Mouse (Mus musculus): ENCODE results near the gene Traf6. TPM values are rescaled to one million over a fixed set of nuclear protein-coding genes. Genes with fewer than 3 reads are reported as not detected.
"Not testable (repeated sequence)": the region's sequence is repeated elsewhere in the genome, so short reads cannot be mapped to it uniquely, and the experiment has no call there.

Gene Traf6
- polyA plus RNA-seq, 1 experiment from 2014 or later, result 9.0 TPM

DNA sequence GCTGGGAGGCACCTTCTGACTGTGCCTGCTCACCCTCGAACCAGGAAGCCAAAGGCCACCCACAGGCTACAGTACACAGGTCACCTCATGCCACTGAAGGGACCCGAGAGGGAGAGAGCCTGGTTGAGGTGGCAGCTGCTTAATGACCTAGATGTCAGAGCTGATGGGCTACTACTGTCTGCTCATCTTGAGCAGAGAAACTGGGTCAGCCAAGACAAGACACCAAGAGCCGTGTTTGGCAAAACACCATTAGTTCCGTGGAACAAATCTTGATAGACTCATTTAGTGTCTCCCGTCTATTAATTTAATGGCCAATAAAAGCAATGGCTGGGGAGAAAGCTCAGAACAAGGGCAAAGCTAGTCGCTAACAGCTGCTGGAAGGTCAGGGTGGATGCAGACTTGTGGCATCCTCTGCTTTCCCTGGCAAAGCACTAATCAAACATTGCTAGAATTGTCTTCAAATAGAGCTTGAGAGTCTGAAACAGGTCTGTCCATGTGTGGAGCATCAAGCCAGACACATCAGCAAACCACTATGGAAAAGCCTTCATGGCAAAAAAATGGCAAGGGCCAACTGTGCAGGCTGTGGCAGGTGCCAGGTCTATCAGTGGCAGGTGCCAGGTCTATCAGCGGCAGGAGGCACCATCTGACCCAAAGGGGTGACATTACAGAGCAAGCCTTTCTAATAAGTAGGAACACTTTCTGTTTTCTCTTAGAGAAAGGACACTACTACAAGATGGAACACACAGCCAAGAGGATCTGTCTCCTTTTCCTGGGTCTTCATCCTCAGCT is 64.0 kb downstream of the Traf6 start:
- H3K4me3 ChIP-seq, result no peak overlapping the region
- DNase-seq (ENCODE audit: low spot score), result no peak
- H3K4me1 ChIP-seq, result peaks cover 17% of the 10 kb centered on the region
- H3K27ac ChIP-seq, result no peak overlapping the region
- H3K36me3 ChIP-seq, result 0 out of 2 replicates have a peak, but pooled peaks cover 13% of the 10 kb centered on the region
- no peaks in the 10 kb centered on the region for H3K9me3 ChIP-seq
- WGBS, result 86% methylated on average over 7 of the region's 7 CpGs
- no peaks in the 10 kb centered on the region for H3K27me3 ChIP-seq (ENCODE audit: insufficient read depth, poor library complexity, severe bottlenecking)

DNA sequence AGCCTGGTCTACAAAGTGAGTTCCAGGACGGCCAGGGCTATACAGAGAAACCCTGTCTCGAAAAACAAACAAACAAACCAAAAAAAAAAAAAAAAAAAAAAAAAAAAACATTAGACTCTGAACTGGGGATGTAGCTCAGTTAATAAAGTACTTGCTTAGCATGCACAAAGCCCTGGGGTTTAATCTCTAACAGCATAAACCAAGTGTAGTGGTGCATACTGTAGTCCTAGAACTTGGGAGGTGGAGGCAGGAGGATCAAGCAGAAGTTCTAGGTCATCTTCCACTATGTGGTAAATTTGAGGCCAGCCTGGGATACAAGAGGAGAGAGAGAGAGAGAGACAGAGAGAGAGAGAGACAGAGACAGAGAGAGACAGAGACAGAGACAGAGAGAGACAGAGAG is 67.4 kb downstream of the Traf6 start:
- H3K9me3 ChIP-seq; H3K27ac ChIP-seq; H3K27me3 ChIP-seq (ENCODE audit: insufficient read depth, poor library complexity, severe bottlenecking); H3K4me3 ChIP-seq; DNase-seq (ENCODE audit: low spot score); H3K36me3 ChIP-seq: not testable (repeated sequence)
- peaks cover 11% of the 10 kb centered on the region for H3K4me1 ChIP-seq
- WGBS, result 89% methylated on average over 2 of the region's 2 CpGs

- Histone ChIP-seq H3K9me3 (no peaks in the 10 kb centered on the region), H3K27ac (peak overlapping the region; percentile 10; the same call in 1 of the 2 replicates), H3K36me3 (0 out of 2 replicates have a peak, but pooled peaks cover 9% of the 10 kb centered on the region), H3K4me3 (no peak overlapping the region), H3K4me1 (peaks cover 20% of the 10 kb centered on the region), H3K27me3 (ENCODE audit: insufficient read depth, poor library complexity, severe bottlenecking) (no peaks in the 10 kb centered on the region)
- DNase-seq (ENCODE audit: low spot score), result no peak
- WGBS, result 70% methylated on average over 7 of the region's 7 CpGs
Observed at GRCm38 (mm10) chr2:101746537-101746936, 68.3 kb downstream of the Traf6 start.

Other genes starting within 250 kb of the Traf6 start
- gene Rag2, start 53.7 kb upstream of the Traf6 start, polyA plus RNA-seq (2016; fragmentation: Nextera tagmentation; extraction: Ambion mirVana), result not detected in 2 replicates
- gene Rag1, start 28.9 kb upstream of the Traf6 start, polyA plus RNA-seq (2016; fragmentation: Nextera tagmentation; extraction: Ambion mirVana), result not detected in 2 replicates
- 50.9 and 54.3 TPM in 2 replicates for gene B230118H07Rik, start 28.9 kb upstream of the Traf6 start, polyA plus RNA-seq (2016; fragmentation: Nextera tagmentation; extraction: Ambion mirVana)
- gene Prr5l, start 204.6 kb downstream of the Traf6 start, polyA plus RNA-seq (2016; fragmentation: Nextera tagmentation; extraction: Ambion mirVana), result 13.0 and 15.1 TPM in 2 replicates
- gene Commd9, start 207.8 kb downstream of the Traf6 start, polyA plus RNA-seq (2016; fragmentation: Nextera tagmentation; extraction: Ambion mirVana), result 55.5 and 62.2 TPM in 2 replicates